Mouse (Mus musculus) olfactory bulb, adult 2 months (tissue): Measurements from ENCODE around the gene Mrpl9. TPM values are rescaled to one million over a fixed set of nuclear protein-coding genes. Genes with fewer than 3 reads are reported as not detected.

Experiments
- H3K27ac ChIP-seq: fragments of 200-500 bp; 2 replicates; pipeline ENCODE4 v1.5.1; 2012; ENCODE audit warnings: low read depth, low read length; ENCODE audit not compliant: insufficient read depth
- H3K4me1 ChIP-seq: fragments of 200-500 bp; 2 replicates; pipeline ENCODE4 v1.6.1; 2012; ENCODE audit warnings: low read length; ENCODE audit not compliant: control insufficient read depth, insufficient read depth
- H3K4me3 ChIP-seq: fragments of 200-500 bp; 2 replicates; pipeline ENCODE4 v1.5.1; 2012; ENCODE audit warnings: mild to moderate bottlenecking, low read depth, low read length, moderate library complexity; ENCODE audit not compliant: insufficient read depth
- CTCF ChIP-seq: fragments of 200-500 bp; IDR thresholded peaks from 2 replicates; pipeline ENCODE4 v1.5.1; 2012; ENCODE audit warnings: low read depth, mild to moderate bottlenecking, low read length, moderate library complexity; ENCODE audit not compliant: insufficient read depth
- POLR2A ChIP-seq: fragments of 200-500 bp; IDR thresholded peaks from 2 replicates; pipeline ENCODE4 v1.6.1; 2012; ENCODE audit warnings: mild to moderate bottlenecking, low read depth, low read length, moderate library complexity; ENCODE audit not compliant: insufficient read depth
- WGBS: fragments of 180-500 bp; shearing (Covaris S2); methylation state at CpG from one replicate; pipeline ENCODE4 v1.1.7; 2018; 5-methylcytosine and 5-hydroxymethylcytosine counted together
- polyA plus RNA-seq: library from polyadenylated mRNA; stranded (reverse); fragments of >200 nt; gene quantifications from 2 replicates; pipeline ENCODE4 v1.2.4, GENCODE M21; 2012; ENCODE audit warnings: low replicate concordance; ENCODE audit not compliant: missing spikeins, insufficient read depth, insufficient read length

The Mrpl9 gene
- polyA plus RNA-seq: not detected in 2 replicates

DNA sequence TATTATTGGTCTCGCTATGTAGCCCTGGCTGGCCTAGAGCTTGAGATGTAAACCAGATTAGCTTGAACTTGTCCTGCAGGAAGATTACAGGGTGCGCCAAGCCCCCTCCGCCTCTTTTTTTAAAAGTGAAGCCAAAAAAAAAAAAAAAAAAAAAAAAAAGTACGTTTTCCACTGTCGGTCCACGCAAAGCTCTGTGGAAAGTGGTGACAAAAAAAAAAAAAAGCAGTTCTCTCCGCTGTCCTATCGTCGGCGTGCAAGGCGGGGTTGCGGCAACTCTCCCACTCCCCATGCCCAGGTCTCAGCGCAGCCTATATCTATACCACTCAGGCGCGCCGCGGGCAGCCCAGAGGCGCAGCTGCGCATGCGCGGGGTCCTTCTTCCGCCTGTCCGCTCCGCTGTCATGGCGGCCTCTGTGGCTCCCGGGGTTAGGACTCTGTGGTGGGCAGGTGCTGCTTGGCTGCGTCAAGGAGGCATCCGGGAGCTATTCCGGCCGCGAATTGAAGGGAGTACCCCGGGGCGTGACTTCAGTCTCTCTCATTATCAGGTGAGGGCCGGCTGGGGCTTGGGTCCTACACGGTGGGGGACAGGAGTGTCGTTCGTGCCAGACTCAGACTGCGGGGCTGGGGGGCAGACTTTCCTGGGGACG is at the start of gene Mrpl9:
Gene Mrpl9 (plus strand): TSS at position 368 of the 646 bp plus-strand sequence.
- H3K27ac ChIP-seq: peak within 1 kb of the TSS; percentile 55; the same call in 1 of the 2 replicates
- TF ChIP-seq CTCF (no peak), POLR2A (peak; percentile 94)
- WGBS: under 1% methylated on average over 39 of the region's 39 CpGs
- H3K4me3 ChIP-seq: peak within 1 kb of the TSS; percentile 91
- no peaks in the 10 kb centered on the region for H3K4me1 ChIP-seq

DNA sequence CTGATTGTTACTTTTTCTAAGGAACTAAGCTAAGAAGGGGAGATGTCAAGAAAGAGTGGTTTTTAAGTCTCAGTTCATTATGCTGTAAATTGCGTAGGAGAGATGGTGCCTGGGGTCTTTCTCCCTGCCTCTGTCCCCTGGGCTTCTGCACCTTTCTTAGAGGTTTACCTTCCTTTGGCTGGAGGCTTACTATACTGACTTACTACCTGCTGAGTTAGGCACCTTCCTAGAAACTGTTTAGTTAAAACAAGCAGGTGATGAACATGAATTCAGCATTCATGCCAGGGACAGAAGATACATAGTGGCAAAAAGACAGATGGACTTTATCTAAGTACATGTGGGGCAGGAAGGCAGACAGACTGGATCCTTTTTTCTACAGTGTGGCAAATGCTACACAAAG is 46.8 kb upstream of the Mrpl9 start:
- peaks cover 2% of the 10 kb centered on the region; the same call in 1 of the 2 replicates for H3K4me1 ChIP-seq
- 94% methylated on average over 1 of the region's 1 CpGs for WGBS
- no peak overlapping the region for H3K27ac ChIP-seq
- no peak overlapping the region for H3K4me3 ChIP-seq
- TF ChIP-seq POLR2A (no peak), CTCF (no peak)

DNA sequence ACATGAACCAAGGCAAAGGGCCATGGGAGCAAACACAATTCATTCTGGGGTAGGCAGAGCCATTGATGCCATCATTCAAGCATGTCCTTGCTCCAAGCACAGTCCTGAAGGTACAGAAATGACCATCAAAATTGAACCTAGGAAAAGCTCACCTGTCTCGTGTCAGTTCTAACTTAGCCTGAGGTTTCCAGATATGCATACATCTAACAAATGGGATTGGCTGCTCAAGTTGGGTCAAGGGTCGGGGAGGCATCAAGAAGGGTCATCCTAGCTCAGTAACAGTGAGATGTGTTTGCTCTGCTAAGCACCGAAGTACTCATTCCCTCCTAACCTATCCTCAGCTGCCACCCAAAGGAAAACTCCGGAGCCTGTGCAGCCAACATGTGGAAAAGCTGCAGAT is 46.3 kb upstream of the Mrpl9 start:
- Histone ChIP-seq H3K4me3 (no peak overlapping the region), H3K27ac (no peak overlapping the region), H3K4me1 (peaks cover 2% of the 10 kb centered on the region; the same call in 1 of the 2 replicates)
- TF ChIP-seq POLR2A: no peak
- no peak for TF ChIP-seq CTCF
- 95% methylated on average over 4 of the region's 4 CpGs for WGBS

DNA sequence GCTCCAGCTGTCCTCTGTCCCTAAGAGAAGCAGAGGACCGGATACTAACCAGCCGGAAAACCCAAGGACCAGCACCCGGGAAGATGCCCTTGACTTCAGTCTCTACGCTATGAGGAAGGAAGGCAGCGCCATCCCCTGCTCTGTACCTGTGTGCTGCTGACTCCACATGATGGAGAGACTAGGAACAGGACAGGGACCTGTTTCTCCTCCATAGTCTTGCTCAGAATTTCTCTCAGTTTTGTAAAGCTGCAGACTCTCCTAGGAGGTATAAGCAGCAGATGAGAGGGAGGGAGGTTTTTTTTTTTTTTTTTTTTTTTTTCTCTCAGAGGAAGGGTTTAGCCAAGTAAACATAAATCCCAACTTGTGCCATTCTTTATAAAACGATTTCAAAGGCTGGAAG is 44.9 kb upstream of the Mrpl9 start, which contains the start of gene Lingo4:
Gene Lingo4 (plus strand): TSS at position 301 of the 400 bp plus-strand sequence.
- H3K4me3 ChIP-seq: peak within 1 kb of the TSS; percentile 44
- WGBS: 81% methylated on average over 6 of the region's 6 CpGs

DNA sequence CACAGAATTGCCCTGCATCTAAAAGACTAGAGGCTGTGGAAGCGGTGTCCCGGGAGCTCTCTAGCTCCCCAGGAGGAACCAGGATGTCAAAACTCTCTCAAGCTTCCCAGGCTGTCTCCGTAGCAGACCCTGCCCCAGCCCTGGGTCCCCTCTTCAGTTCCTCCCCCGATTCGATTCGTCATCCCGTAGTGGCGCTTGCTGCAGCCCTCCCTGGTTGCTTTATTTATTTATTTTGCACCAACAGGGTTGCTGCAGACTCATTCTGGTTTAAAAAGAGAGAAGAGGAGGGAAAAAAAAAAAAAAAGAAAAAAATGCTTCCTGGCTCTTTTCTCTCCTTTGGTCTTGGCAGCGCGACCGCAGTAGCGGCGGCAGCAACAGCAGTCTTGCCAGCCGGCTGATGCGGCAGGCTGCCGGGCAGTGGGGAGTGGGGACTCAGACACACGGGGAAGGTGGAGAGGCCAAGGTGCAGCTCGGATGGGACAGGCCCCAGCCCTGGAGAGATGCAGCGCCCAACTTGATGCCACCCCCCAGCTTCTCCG is 44.1 kb upstream of the Mrpl9 start:
- TF ChIP-seq POLR2A (no peak), CTCF (no peak)
- peak overlapping the region; percentile 44 for H3K4me3 ChIP-seq
- H3K27ac ChIP-seq: no peak overlapping the region
- peaks cover 11% of the 10 kb centered on the region for H3K4me1 ChIP-seq
- WGBS: 1% methylated on average over 20 of the region's 20 CpGs

More for the DNA sequence above, 44.9 kb upstream of the Mrpl9 start, which contains the start of gene Lingo4:
- no peak for TF ChIP-seq CTCF
- TF ChIP-seq POLR2A: no peak
- Histone ChIP-seq H3K4me1 (peaks cover 3% of the 10 kb centered on the region; the same call in 1 of the 2 replicates), H3K27ac (no peak within 1 kb of the TSS)

DNA sequence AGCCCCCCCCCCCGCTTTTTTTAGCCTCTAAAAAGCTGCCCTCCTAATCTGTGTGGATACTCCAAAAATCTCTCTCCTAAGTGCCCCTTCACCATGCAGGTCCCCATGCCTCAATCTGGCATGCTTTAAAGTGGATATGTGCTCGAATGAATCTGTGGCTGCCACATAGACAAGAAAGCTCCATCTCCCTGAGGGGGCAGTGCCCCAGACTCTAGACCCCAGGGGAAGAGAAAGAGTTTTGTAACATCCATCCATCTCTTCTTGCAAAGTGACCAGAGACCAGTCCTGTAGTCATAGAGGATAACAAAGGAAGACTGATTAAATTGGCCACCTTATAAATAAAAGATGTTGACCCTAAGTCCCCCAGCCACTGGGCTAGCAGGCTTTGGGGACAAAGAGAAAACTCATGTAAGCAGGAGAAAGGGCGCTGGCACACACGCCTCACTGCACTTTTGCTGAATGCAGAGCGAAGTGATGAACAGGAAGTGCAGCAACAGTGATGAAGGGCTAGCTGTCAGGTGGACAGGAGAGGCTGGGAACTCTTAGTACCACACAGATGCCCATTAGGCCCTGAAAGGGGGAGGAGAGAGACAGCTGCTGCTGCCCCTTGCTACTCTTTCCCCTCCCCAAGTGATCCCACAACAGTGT is 43.3 kb upstream of the Mrpl9 start:
- H3K4me3 ChIP-seq: 0 out of 2 replicates have a peak overlapping the region, but pooled peaks have one; percentile 44
- no peak overlapping the region for H3K27ac ChIP-seq
- 57% methylated on average over 5 of the region's 5 CpGs for WGBS
- peaks cover 18% of the 10 kb centered on the region for H3K4me1 ChIP-seq
- no peak for TF ChIP-seq CTCF
- no peak for TF ChIP-seq POLR2A

DNA sequence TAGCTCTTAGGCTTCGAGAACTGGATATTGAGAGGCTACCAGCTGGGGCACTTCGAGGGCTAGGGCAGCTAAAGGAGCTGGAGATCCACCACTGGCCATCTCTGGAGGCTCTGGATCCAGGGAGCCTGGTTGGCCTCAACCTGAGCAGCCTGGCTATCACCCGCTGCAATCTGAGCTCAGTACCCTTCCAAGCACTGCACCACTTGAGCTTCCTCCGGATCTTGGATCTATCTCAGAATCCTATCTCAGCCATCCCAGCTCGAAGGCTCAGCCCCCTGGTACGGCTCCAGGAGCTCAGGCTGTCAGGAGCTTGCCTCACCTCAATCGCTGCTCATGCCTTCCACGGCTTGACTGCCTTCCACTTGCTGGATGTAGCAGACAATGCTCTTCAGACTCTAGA is 40.7 kb upstream of the Mrpl9 start:
- no peak overlapping the region for H3K27ac ChIP-seq
- no peak overlapping the region for H3K4me3 ChIP-seq
- H3K4me1 ChIP-seq: peaks cover 20% of the 10 kb centered on the region
- TF ChIP-seq CTCF: no peak
- 86% methylated on average over 8 of the region's 8 CpGs for WGBS

DNA sequence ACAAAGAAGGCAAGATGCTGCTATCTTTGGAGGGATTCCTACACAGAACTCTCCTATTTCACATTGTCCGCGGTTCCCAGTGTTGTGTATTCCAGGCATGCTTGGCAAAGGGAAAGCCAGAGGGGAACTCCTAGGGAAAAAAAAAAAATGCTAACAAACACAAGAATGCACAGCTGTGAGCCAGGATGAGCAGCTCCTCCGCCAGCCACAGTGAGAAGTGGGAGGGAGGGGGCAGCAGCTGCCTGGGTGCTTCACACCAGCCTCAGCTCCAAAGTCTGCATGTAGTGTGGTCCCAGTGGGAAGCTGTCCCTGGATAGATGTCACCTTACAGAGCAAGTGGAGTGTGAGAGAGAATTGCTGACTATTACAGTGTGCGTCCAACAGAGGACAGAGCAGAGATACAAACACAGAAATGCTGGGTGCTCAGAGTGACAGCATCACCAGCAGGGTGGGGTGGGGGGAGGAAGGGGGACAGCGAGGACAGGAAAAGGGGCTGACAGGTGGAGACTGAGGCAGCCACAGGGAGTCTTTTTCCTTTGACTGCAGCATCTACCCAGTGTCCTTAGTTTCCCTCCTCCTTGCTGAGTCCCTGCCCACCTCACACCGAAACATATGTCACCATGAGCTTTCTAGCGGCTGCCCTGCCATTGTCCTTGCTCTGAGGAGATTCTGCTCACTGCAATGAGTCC is 38.6 kb upstream of the Mrpl9 start:
- WGBS: 12% methylated on average over 7 of the region's 7 CpGs
- TF ChIP-seq CTCF (no peak), POLR2A (no peak)
- Histone ChIP-seq H3K27ac (no peak overlapping the region; the same call in 1 of the 2 replicates), H3K4me3 (no peak overlapping the region), H3K4me1 (peaks cover 17% of the 10 kb centered on the region)
